Mouse (Mus musculus): Measurements from ENCODE around the gene Nmt1. TPM values are rescaled to one million over a fixed set of nuclear protein-coding genes. Genes with fewer than 3 reads are reported as not detected.

Nmt1 gene
- polyA plus RNA-seq (2012; ENCODE audit: insufficient read depth, low replicate concordance): 5.7 and 17.6 TPM in 2 replicates

- Histone ChIP-seq H3K4me3 (replicated peaks) (peak within 1 kb of the TSS; percentile 100), H3K36me3 (replicated peaks; ENCODE audit: low read length) (peaks cover 41% of the 10 kb centered on the region), H3K9me3 (no peaks in the 10 kb centered on the region), H3K27me3 (replicated peaks) (no peaks in the 10 kb centered on the region), H3K4me1 (peaks cover 59% of the 10 kb centered on the region)
- no peak for TF ChIP-seq FLI1 (IDR thresholded peaks at IDR 0.05; ENCODE audit: low read length)
- no peak for TF ChIP-seq GATA1 (IDR thresholded peaks at IDR 0.05; ENCODE audit: borderline replicate concordance, low read length)
These were observed at the start of gene Nmt1, which contains the start of gene Dcakd for GRCm38 (mm10) chr11:103028176-103028891. Gene Nmt1 (plus strand): TSS chr11:103028190. Gene Dcakd (minus strand): TSS chr11:103028333.

GRCm38 (mm10) chr11:102981151-102981890, 46.7 kb upstream of the Nmt1 start:
- Histone ChIP-seq H3K36me3 (replicated peaks; ENCODE audit: low read length) (no peaks in the 10 kb centered on the region), H3K27me3 (replicated peaks) (peaks cover 76% of the 10 kb centered on the region), H3K9me3 (0 out of 2 replicates have a peak, but pooled peaks cover 5% of the 10 kb centered on the region), H3K4me3 (replicated peaks) (no peak overlapping the region), H3K4me1 (peaks cover 3% of the 10 kb centered on the region; the same call in 1 of the 2 replicates)
- no peak for TF ChIP-seq FLI1 (IDR thresholded peaks at IDR 0.05; ENCODE audit: low read length)
- no peak for TF ChIP-seq GATA1 (IDR thresholded peaks at IDR 0.05; ENCODE audit: borderline replicate concordance, low read length)

DNA sequence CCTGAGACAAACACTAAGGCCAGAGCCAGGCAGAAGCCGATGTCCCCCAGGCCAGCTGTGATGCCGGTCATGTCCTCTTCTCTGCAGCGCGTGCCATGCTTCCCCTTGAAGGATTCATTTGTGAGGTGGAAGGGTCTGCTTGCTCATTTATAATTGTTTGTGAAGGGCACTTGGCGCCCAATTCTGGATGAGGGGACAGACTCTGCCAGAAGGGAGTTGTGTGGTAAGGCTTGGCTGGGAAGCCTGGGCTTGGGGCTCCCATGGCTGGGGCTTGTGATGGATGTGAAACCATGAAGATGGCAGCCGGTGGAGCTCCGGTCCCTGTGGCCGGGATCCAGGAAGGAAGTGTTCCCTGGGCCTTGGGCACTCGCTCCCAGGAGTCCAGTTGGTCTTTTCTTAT, 43.9 kb upstream of the Nmt1 start:
- H3K36me3 ChIP-seq (replicated peaks; ENCODE audit: low read length): no peaks in the 10 kb centered on the region
- H3K27me3 ChIP-seq (replicated peaks): peaks cover 85% of the 10 kb centered on the region
- H3K4me3 ChIP-seq (replicated peaks): no peak overlapping the region
- no peak for TF ChIP-seq FLI1 (IDR thresholded peaks at IDR 0.05; ENCODE audit: low read length)
- no peak for TF ChIP-seq GATA1 (IDR thresholded peaks at IDR 0.05; ENCODE audit: borderline replicate concordance, low read length)
- H3K9me3 ChIP-seq: 0 out of 2 replicates have a peak, but pooled peaks cover 5% of the 10 kb centered on the region
- H3K4me1 ChIP-seq: peaks cover 3% of the 10 kb centered on the region; the same call in 1 of the 2 replicates

DNA sequence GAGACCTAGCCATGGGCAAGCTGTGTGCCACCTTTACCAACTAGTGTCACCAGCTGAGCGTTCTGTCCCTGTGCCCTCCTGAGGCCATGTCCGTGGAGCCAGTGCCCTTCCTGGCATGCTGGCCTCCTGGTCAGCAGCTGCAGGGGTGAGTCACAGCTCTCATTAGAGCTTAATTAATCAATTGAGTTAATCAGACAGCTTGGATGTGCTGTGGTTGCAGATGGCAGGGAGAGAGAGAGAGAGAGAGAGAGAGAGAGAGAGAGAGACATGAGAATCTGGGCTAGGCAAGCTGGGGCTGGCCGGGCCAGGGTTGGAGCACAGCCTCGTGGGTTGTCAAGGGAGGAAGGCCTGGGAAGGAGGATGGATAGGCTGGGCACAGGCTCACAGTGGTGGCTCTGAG, 43.4 kb upstream of the Nmt1 start:
- Histone ChIP-seq H3K27me3 (replicated peaks) (peaks cover 85% of the 10 kb centered on the region), H3K4me1 (peaks cover 7% of the 10 kb centered on the region), H3K9me3 (0 out of 2 replicates have a peak, but pooled peaks cover 5% of the 10 kb centered on the region), H3K4me3 (replicated peaks) (no peak overlapping the region), H3K36me3 (replicated peaks; ENCODE audit: low read length) (no peaks in the 10 kb centered on the region)
- TF ChIP-seq FLI1 (IDR thresholded peaks at IDR 0.05; ENCODE audit: low read length) (no peak), GATA1 (IDR thresholded peaks at IDR 0.05; ENCODE audit: borderline replicate concordance, low read length) (no peak)

DNA sequence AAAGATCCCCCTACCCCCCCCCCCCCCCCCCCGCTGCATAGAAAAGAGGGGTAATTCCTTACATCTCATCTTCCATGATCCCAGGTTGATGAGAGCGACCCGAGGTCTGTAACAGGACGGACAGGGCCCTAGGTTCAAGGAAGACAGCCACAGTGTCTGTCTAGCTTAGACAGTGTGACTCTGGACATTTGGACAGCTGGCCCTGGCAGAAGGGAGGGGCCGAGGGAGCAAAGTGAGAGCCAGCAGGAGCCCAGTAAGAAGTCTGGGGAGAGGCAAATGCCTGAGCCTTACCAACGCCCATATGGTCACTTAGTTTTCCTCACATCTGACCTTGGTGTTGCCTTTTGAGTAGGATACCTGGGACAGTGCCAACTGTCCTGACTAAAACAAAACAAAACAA, 42.8 kb upstream of the Nmt1 start:
- Histone ChIP-seq H3K27me3 (replicated peaks) (peaks cover 86% of the 10 kb centered on the region), H3K36me3 (replicated peaks; ENCODE audit: low read length) (no peaks in the 10 kb centered on the region), H3K9me3 (0 out of 2 replicates have a peak, but pooled peaks cover 5% of the 10 kb centered on the region), H3K4me1 (peaks cover 13% of the 10 kb centered on the region), H3K4me3 (replicated peaks) (no peak overlapping the region)
- no peak for TF ChIP-seq FLI1 (IDR thresholded peaks at IDR 0.05; ENCODE audit: low read length)
- no peak for TF ChIP-seq GATA1 (IDR thresholded peaks at IDR 0.05; ENCODE audit: borderline replicate concordance, low read length)

- Histone ChIP-seq H3K4me3 (replicated peaks) (peak overlapping the region; percentile 85), H3K27me3 (replicated peaks) (peaks cover 78% of the 10 kb centered on the region), H3K9me3 (no peaks in the 10 kb centered on the region), H3K36me3 (replicated peaks; ENCODE audit: low read length) (peaks cover 13% of the 10 kb centered on the region), H3K4me1 (peaks cover 28% of the 10 kb centered on the region)
- TF ChIP-seq FLI1 (IDR thresholded peaks at IDR 0.05; ENCODE audit: low read length) (no peak), GATA1 (IDR thresholded peaks at IDR 0.05; ENCODE audit: borderline replicate concordance, low read length) (no peak)
These were observed 38.3 kb upstream of the Nmt1 start for GRCm38 (mm10) chr11:102989641-102990151.

DNA sequence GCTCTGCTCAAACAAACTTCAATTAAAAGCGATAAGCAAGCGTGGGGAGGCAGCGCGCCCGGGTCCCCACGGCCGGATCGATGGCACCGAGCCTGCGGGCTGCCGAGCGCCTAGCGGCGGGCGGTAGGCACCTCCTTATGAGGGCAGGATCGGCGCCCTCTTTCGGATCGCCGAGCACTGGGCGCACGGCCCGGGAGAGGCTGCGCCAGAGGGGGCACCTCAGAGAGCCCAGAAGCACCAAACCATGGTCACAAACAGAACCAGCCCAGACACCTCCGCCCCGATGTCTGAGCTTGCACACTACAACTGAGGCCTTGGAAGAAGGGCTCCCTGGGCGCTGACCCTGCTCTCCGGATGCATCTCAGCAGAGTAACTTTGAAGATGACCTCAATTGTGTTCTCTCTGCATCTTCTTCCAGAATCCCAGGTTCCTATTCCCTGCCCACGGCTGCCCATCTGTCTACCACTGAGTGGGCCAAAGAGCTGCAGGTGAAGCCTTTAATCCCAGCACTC, 37.8 kb upstream of the Nmt1 start:
- Histone ChIP-seq H3K4me3 (replicated peaks) (peak overlapping the region; percentile 85), H3K4me1 (peaks cover 28% of the 10 kb centered on the region), H3K27me3 (replicated peaks) (peaks cover 74% of the 10 kb centered on the region), H3K36me3 (replicated peaks; ENCODE audit: low read length) (peaks cover 18% of the 10 kb centered on the region), H3K9me3 (no peaks in the 10 kb centered on the region)
- TF ChIP-seq FLI1 (IDR thresholded peaks at IDR 0.05; ENCODE audit: low read length) (no peak), GATA1 (IDR thresholded peaks at IDR 0.05; ENCODE audit: borderline replicate concordance, low read length) (no peak)

GRCm38 (mm10) chr11:102991681-102992080, 36.3 kb upstream of the Nmt1 start:
- Histone ChIP-seq H3K4me3 (replicated peaks) (peak overlapping the region; percentile 60), H3K36me3 (replicated peaks; ENCODE audit: low read length) (peaks cover 33% of the 10 kb centered on the region), H3K4me1 (peaks cover 28% of the 10 kb centered on the region), H3K9me3 (no peaks in the 10 kb centered on the region), H3K27me3 (replicated peaks) (peaks cover 61% of the 10 kb centered on the region)
- no peak for TF ChIP-seq FLI1 (IDR thresholded peaks at IDR 0.05; ENCODE audit: low read length)
- no peak for TF ChIP-seq GATA1 (IDR thresholded peaks at IDR 0.05; ENCODE audit: borderline replicate concordance, low read length)

GRCm38 (mm10) chr11:102992940-102993339, 35.0 kb upstream of the Nmt1 start:
- peaks cover 37% of the 10 kb centered on the region for H3K4me1 ChIP-seq
- peaks cover 44% of the 10 kb centered on the region for H3K36me3 ChIP-seq (replicated peaks; ENCODE audit: low read length)
- H3K27me3 ChIP-seq (replicated peaks): peaks cover 50% of the 10 kb centered on the region
- no peaks in the 10 kb centered on the region for H3K9me3 ChIP-seq
- peak overlapping the region; percentile 5 for H3K4me3 ChIP-seq (replicated peaks)
- no peak for TF ChIP-seq GATA1 (IDR thresholded peaks at IDR 0.05; ENCODE audit: borderline replicate concordance, low read length)
